In genomic region chr12:112674132-112675011, GRCm38 (mm10) we compare ENCODE assay signal across 8 mouse cellular contexts. TPM values are rescaled to one million over a fixed set of nuclear protein-coding genes. Genes with fewer than 3 reads are reported as not detected.
DNase-seq lines count a peak whose midpoint lies in the region; ATAC-seq and TF ChIP-seq lines count a peak whose summit lies in the region.

Gene Akt1 (minus strand): TSS chr12:112674884.

- H3K4me2 ChIP-seq in hindbrain, embryonic 14.5 days (replicated peaks), result peak within 1 kb of the TSS; percentile 79

- peaks cover 18% of the 10 kb centered on the region for H3K36me3 ChIP-seq in hindbrain, embryonic 14.5 days (replicated peaks; ENCODE audit: control insufficient read depth, insufficient read depth)
- H3K36me3 ChIP-seq in megakaryocyte, embryonic 14.5 days (replicated peaks; ENCODE audit: low read length), result peaks cover 29% of the 10 kb centered on the region
- H3K36me3 ChIP-seq in spleen, adult 2 months (ENCODE audit: control insufficient read depth, insufficient read depth, low read length), result peaks cover 3% of the 10 kb centered on the region; the same call in 1 of the 2 replicates

- H3K4me1 ChIP-seq in hindbrain, embryonic 14.5 days (replicated peaks; ENCODE audit: control insufficient read depth, insufficient read depth, low read length), result peaks cover 50% of the 10 kb centered on the region
- H3K4me1 ChIP-seq in megakaryocyte, embryonic 14.5 days, result peaks cover 77% of the 10 kb centered on the region
- peaks cover 17% of the 10 kb centered on the region for H3K4me1 ChIP-seq in spleen, adult 2 months (ENCODE audit: control insufficient read depth, insufficient read depth, insufficient read length)

- intact Hi-C loops in gastrocnemius, adult 2 months (cut with DNase I), result loop anchor here (2.0 kb wide), 1 partner anchor 18 kb away; no protein-coding TSS in a partner anchor
- intact Hi-C loops in left cerebral cortex, postnatal 14 days (cut with DNase I), result no loop called here

- peak; percentile 10; the same call in 1 of the 2 replicates for TF ChIP-seq POLR2A in spleen, adult 2 months (IDR thresholded peaks at IDR 0.05; ENCODE audit: low read depth, low read length)

- no peak for TF ChIP-seq CTCF in gastrocnemius, adult 2 months (IDR thresholded peaks at IDR 0.05)
- no peak for TF ChIP-seq CTCF in spleen, adult 2 months (IDR thresholded peaks at IDR 0.05; ENCODE audit: extremely low read depth, insufficient read depth, insufficient read length, insufficient replicate concordance)

- peak; percentile 74 for DNase-seq in ovary, postnatal 36 days (ENCODE audit: low spot score)
- no peak for DNase-seq in ovary, postnatal 10 days (ENCODE audit: low spot score)
- DNase-seq in cerebellum, adult 9-11 months, result peak; percentile 76
- DNase-seq in gastrocnemius, adult 2 months, result peak; percentile 80
- DNase-seq in hindbrain, embryonic 14.5 days (ENCODE audit: low spot score), result no peak
- DNase-seq in left cerebral cortex, postnatal 14 days (ENCODE audit: low spot score in 2 of 2), result no peak
- DNase-seq in spleen, adult 2 months (ENCODE audit: low read depth in 1 of 2, low spot score in 2 of 2), result peak in 1 of 2 experiments; percentile 40

- H3K27me3 ChIP-seq in hindbrain, embryonic 14.5 days (ENCODE audit: control insufficient read depth, insufficient read depth, low read length), result peaks cover 13% of the 10 kb centered on the region
- H3K27me3 ChIP-seq in megakaryocyte, embryonic 14.5 days (replicated peaks), result peaks cover 28% of the 10 kb centered on the region
- peaks cover 5% of the 10 kb centered on the region for H3K27me3 ChIP-seq in spleen, adult 2 months (ENCODE audit: control insufficient read depth, insufficient read depth, low read length)

- ATAC-seq in hindbrain, embryonic 14.5 days (ENCODE audit: low FRiP score), result peak; percentile 21

- H3K27ac ChIP-seq in gastrocnemius, adult 2 months, result peak within 1 kb of the TSS; percentile 92
- peak within 1 kb of the TSS; percentile 96 for H3K27ac ChIP-seq in hindbrain, embryonic 14.5 days
- H3K27ac ChIP-seq in spleen, adult 2 months (ENCODE audit: insufficient read depth, low read length), result peak within 1 kb of the TSS; percentile 89

- WGBS in hindbrain, embryonic 14.5 days, result under 1% methylated on average over 36 of the region's 70 CpGs
- 8% methylated on average over 70 of the region's 70 CpGs for WGBS in spleen, adult 2 months

- no peaks in the 10 kb centered on the region for H3K9me3 ChIP-seq in hindbrain, embryonic 14.5 days (ENCODE audit: control insufficient read depth, low read length)
- no peaks in the 10 kb centered on the region for H3K9me3 ChIP-seq in megakaryocyte, embryonic 14.5 days

- peak within 1 kb of the TSS; percentile 95 for H3K4me3 ChIP-seq in gastrocnemius, adult 2 months
- H3K4me3 ChIP-seq in hindbrain, embryonic 14.5 days (replicated peaks; ENCODE audit: low read length), result peak within 1 kb of the TSS; percentile 96
- peak within 1 kb of the TSS; percentile 96 for H3K4me3 ChIP-seq in megakaryocyte, embryonic 14.5 days (replicated peaks)
- peak within 1 kb of the TSS; percentile 72 for H3K4me3 ChIP-seq in spleen, adult 2 months (ENCODE audit: extremely low read depth, insufficient read depth, insufficient read length)

- peak within 1 kb of the TSS; percentile 99 for H3K9ac ChIP-seq in hindbrain, embryonic 14.5 days

RNA-seq across cellular contexts. Expression of gene Akt1, which starts in this region (rescaled TPM):
- 10 to 100 TPM; 50.9 to 59.3 TPM for total RNA-seq in gastrocnemius, adult 2 months (2021)
- polyA plus RNA-seq in hindbrain, embryonic 14.5 days (2014; fragmentation: Nextera tagmentation; extraction: Ambion mirVana), result 69.2 and 70.3 TPM in 2 replicates
- total RNA-seq in left cerebral cortex, postnatal 14 days (2021), result 100 to 1,000 TPM; 137 to 144 TPM
- 237 and 415 TPM in 2 replicates for polyA plus RNA-seq in megakaryocyte, embryonic 14.5 days (2012; ENCODE audit: insufficient read depth, low replicate concordance)
- polyA plus RNA-seq in spleen, adult 2 months (2012; rRNA removed), result 105 and 137 TPM in 2 replicates

Comparison
In these comparisons a context has a peak if more than half of its experiments do, and no peak if none do; other contexts are left out.
1. DNase-seq: peak in ovary, postnatal 36 days (single experiment), cerebellum, adult 9-11 months (single experiment) and gastrocnemius, adult 2 months (single experiment); none in ovary, postnatal 10 days (single experiment), hindbrain, embryonic 14.5 days (single experiment) and left cerebral cortex, postnatal 14 days (0 of 2).
2. Peak in every context shown above with its lines, with median percentiles within 50 percentile points of each other: H3K27ac ChIP-seq and H3K4me3 ChIP-seq.